Mouse (Mus musculus) liver, embryonic 14.5 days (tissue): ENCODE results near the gene Ptprj.
"Not testable (repeated sequence)": the region's sequence is repeated elsewhere in the genome, so short reads cannot be mapped to it uniquely, and the experiment has no call there.

ENCODE experiments used
- CTCF ChIP-seq: IDR thresholded peaks from 2 replicates; pipeline ENCODE4 v1.5.1; 2016; ENCODE audit warnings: antibody characterized with exemption, low read depth, control low read depth
- EP300 ChIP-seq: IDR thresholded peaks from 2 replicates; pipeline ENCODE4 v1.6.1; 2016; ENCODE audit warnings: antibody characterized with exemption, low read depth

DNA sequence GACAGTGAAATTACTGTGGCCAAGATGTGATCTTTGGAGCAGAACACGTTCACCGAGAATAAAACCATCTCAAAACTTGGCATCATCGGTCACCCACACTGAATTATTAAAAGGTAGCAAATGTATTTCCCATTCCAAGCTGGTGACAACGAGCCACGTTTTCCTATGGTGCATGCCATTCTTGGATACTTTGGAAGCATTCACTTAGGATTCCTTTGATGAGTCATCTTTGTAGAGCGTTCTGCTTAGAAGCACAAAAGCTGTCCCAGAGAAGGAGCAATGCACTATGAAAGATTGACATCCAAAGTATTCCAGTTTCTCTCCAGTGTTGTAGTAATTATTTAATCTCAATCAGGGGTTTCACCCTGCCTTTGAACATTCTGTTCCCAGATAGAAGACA, 158.2 kb downstream of the Ptprj start:
- TF ChIP-seq EP300, CTCF: not testable (repeated sequence)
